Mouse (Mus musculus): Measurements from ENCODE around the gene AL607142.1.
A peak's percentile ranks its signal among the peaks of the same experiment; 100 is the strongest.

Gene AL607142.1

DNA sequence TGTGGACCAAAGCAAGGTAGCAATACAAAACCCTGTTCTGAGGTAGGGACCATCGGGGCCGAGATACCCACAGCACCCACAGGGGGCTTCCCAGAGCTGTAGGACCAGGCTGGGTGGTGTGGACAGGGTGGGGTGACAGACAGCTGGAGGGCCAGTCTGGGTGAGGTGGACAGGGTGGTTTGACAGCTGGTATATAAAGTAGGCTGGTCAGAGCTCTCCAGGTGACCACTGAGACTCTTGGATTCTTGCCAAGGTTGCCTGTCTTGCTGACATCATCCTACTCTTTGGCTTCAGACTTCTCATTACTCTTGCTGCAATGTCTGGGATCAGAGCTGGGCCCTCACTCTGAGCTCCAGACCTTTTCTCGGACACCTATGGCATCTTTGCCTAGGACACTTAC lies 41.6 kb downstream of the AL607142.1 start:
- no peak for DNase-seq

DNA sequence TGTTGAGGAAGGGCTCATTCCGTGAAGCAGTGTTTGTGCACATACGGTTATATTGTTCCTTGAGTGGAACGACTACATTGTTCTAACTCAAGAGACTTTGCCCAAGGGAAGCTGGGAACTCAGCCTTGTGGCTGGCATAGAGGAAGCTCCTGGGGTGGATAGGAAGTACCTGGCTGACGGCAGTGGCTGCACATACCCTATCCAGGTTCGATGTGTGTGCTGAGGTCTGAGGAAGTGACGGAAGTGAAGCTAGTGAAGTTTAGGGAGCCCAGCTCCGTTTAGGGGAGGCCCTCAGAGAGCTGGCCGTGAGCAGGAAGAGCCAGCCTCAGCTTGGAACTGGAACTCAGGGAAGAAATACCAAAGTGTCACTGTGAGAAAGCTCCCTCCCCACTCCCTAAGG lies 43.0 kb downstream of the AL607142.1 start:
- no peak for DNase-seq

DNA sequence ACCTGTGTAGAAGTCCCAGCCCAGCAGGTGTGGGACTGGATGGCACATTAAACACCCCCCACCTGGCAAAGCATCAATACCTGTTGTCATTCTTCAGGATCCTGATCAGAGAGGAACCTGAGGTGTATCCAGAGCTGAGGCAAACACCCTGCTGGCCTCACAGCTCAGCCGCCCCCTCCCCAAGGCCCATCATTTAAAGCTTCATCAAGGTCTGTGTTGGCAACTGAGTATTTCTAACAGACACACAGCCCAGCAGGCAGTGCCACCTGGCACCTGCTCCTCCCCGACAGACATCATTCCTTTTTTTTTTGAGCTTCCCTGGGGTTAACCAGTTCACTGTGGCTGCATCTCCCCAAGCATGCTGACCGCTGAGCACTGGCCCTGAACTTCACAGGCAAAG lies 50.7 kb downstream of the AL607142.1 start:
- DNase-seq: no peak

DNA sequence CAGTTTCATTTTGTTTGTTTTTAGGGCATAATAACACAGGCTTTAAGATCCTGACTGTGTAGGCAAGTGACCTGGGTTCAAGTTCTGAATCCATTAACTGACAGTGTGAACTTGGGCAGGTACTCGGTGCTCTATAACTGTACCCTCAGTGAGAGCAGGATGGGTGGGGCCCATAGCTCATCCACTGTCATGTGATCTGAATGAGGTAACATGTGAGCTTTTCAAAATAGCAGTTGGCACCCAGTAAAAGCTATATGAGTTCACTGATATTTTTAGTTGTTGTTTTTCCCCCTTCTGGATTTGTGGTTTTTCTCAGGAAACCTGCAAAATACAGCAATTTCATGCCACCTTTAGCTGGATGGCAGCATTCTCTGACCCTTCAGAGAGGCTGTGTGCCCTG lies 51.5 kb downstream of the AL607142.1 start:
- DNase-seq: no peak

DNA sequence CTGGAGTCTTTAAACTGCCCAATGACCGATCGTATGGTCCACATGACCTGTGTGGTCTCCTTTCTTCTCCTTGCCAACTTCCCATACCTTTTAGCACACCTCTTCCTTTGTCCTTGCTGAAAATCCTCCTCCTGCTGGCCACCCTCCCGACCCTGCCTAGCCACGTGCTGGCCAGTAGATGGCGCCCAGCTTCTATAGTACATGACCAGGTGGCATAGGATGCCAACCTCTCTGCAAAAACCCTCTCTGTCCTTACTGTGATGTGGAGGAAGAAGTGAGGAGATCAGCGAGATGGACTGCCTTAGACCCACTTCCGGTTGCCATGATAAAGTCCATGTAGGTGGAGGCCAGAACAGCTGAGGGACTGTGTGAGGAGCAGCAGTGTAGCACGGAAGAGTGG lies 55.5 kb downstream of the AL607142.1 start:
- peak; percentile 78 for DNase-seq

DNA sequence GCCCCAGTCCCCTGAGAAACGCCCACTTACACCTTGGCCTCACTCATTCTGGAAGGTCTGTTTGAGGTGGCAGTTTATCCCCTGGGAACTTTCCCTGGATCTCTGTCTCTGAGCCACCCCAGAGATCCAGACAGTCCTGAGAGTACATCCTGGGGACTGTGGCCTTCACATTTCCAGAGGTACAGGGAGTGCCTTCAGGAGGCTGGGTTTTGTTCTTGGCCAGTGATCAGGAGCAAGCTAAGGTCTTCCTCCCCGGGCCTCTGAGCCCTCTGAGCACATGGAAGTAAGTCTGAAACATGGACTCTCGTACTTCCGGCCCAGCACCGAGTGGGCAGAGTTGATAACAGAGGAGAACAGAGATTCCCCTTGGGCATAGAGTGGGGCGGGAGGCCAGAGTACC lies 59.9 kb downstream of the AL607142.1 start:
- DNase-seq: no peak

DNA sequence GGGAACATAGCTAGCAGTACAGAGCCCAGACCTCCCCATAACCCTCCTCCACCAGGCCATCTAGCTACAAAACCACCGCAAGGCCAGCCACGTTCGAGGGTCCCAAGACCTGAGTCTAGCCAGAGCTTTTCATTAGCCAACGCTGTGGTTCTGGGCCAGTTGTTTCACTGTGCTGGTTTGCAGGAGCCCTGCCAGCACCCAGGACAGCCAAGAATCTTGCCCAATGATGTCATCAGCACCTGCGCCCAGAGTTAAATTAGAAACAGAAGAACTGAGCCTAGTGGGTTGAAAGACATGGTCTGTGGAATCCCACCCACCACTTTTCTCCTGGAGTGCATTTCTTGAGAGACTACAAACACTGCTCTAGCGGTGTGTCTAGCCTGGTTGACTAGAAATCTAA lies 61.3 kb downstream of the AL607142.1 start:
- DNase-seq: no peak

DNA sequence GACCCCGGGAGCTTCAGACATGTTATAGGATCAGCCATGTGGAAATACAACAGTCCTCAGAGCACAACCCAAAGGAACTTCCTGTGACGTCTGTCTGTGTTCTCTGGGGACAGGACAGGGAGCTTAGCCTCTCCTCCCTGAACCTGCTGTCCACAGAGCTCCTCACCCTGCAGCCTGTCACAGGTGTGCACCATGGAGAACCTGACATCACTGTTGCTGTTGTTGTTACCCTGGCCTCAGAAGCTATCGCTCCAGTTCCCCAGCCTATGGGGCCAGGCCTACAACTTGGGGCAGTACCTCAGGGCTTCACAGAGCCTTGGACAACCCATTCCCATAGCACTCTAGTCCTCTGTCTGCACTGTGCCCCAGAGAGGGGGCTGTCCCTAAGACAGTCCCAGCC lies 62.5 kb downstream of the AL607142.1 start:
- no peak for DNase-seq

DNA sequence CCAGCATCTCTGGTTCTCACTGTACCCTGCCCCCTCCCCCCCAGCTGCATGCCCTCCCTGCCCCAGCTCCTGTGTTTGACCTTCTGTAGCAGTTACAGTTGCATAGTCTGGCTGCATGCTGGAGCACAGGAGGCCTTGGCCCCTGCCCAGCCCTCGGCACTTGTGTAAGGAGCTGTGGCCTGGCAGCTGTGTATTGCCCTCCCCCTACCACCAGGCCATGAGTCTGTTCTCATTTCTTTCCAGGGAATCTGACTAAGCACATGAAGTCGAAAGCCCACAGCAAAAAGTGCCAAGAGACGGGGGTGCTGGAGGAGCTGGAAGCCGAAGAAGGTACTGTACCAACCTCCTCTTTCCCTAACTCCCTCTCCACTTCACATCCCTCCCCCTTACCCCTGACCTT lies 63.2 kb downstream of the AL607142.1 start:
- no peak for DNase-seq

DNA sequence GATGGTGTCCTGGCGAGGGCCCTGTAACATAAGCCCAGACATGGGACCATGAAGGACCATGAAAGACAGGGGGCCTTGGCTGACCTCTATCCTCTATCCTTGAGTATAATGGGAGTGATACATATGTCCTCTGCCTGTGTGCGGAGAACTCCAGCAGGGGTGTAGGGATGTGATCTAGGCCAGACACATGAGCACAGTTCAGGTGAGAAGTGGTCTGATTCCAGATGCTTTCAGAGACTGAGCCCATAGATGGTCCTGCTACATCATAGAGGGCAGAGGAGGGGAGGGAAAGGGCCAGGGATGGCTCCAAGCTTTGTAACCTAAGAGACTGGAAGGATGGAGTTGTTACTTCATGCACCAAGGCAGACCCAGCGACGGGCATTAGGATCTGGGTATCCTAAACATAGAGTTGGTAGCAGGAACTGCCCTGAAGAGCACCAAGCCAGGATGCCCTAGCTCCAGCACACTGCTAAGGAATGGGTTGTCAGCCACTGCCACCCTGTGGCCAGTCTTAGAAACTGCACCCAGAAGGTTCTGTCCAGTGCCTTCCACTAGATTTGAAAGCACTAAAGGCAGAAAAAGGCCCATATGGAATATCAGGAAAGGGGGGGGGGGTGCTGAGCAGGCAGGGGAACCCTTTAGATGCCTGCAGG lies 64.6 kb downstream of the AL607142.1 start:
- peak; percentile 70 for DNase-seq

DNA sequence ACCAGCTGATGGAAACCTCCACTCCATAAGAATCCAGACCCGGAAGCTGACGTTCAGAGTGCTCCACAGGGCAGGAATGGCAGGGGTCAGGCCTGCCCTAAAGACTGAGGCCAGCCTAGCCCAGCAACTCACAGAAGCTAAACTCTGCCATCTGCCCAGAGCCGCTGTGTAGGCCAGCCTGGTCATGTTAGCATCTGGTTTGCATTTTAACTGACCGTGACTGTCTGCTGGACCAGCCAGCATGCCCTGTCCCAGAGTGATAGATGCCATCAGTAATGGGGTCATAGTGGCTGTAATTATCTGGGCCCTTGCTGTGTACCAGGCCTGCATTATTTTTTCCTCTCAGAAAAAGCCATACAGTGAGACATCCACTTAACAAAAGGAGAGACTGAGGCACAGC lies 66.1 kb downstream of the AL607142.1 start:
- DNase-seq: no peak

DNA sequence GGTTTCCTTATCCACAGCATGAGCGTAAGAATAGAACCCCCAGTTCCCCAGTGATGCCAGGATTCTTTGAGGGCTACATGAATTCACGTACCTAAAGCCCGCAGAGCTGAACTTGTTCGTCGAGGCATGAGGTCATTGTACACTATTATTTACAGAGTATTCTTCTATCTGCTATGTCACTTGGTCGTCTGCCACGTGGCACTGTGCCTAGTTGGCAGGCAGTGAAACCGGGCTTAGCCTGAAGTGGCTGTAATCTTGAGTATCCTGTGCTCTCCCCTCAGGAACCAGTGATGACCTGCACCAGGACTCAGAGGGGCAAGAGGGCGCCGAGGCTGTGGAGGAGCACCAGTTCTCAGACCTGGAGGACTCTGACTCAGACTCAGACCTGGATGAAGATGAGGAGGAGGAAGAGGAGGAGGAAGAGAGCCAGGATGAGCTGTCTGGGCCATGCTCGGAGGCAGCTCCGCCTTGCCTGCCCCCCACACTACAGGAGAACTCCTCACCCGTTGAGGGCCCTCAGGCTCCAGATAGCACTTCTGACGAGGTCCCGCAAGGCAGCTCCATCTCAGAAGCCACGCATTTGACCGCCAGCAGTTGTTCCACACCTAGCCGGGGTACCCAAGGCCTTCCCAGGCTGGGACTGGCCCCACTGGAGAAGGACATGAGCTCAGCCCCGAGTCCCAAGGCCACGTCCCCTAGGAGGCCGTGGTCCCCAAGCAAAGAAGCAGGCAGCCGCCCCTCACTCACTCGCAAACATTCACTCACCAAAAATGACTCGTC lies 66.8 kb downstream of the AL607142.1 start:
- peak; percentile 79 for DNase-seq

DNA sequence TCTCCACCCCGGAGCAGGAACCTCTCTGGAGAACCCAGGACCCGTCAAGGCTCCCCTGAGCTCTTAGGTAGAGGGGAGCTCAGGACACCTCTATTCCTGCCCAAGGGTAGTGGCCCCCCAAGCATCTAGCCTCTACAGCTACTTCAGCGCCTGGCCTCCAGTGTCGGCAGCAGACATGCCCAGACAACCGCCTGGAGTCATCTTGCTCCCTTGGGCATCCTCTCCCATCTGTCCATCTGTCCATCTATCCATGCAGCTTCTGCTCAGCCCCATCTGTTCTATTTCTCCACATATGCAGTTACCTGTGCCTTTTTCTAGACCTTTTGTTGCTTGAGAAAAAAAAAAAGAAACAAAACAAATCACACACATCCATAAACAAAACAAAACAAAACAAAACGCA lies 69.4 kb downstream of the AL607142.1 start:
- no peak for DNase-seq

DNA sequence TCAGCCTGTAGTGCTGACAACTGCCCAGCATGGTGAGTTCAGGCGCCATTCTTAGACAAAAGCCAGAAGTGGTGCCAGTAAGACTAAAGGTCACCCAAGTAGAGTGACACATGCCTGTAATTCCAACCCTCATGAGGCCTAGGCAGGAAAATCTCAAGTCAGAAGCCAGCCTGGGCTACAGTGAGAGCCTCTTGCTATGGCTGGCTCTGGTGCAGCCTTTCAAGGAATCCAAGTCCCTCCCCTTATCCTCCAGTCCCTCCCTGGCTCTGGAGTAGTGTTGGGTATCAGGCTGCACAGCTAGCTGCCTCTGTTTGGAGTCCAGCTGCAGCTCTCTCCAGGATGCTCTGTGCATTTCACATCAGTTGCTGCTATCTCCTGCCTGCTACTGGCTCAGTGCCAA lies 77.0 kb downstream of the AL607142.1 start:
- DNase-seq: no peak

DNA sequence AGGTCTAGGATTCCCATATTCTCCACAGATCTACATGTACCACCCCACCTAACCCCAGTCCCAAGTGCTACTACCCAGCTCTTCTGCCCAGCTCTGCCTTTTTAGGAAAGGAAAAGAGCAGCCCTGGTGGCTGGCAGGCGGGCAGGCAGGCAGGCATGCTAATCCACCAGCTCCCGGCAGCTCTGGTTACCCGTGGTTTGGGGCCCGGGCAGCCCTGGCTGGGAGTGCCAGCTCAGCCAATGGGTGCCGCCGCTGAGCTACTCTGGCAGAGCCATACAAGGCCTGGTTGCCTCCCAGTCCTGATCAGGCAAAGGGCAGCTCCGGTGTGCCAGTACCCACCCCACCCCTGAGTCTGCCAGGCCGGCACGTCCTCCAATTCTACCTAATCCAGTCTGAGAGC lies 78.1 kb downstream of the AL607142.1 start:
- no peak for DNase-seq

All from kidney, postnatal 10 days (tissue).